Mouse (Mus musculus): Measurements from ENCODE around the gene Olfr180. TPM values are rescaled to one million over a fixed set of nuclear protein-coding genes. Genes with fewer than 3 reads are reported as not detected.

Gene Olfr180
- not detected in 2 replicates for polyA plus RNA-seq (2011; ENCODE audit: insufficient read depth, insufficient read length, low replicate concordance, missing spikeins)

DNA sequence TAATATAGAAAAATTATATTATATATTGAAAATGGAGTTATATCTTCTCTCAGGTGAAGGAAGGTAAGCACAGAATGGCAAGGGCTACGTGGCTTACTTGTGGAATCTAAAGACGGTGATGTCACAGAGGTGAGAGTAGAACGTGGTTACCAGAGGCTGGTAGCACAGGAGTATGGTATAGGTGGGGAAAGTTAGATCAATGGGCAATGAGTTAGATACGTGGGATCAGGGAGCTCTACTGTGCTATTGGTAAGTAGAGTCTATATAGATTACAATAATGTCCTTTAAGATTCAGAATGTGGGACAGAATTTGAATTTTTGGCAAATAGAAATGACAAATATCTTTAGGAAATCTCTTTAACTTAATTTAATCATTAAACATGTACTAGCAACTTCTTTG is at the start of gene Olfr180:
TSS of gene Olfr180 (minus strand) at position 101 of the 400 bp plus-strand sequence.
- TF ChIP-seq CTCF (IDR thresholded peaks at IDR 0.05; ENCODE audit: control insufficient read depth, insufficient read depth, low read length) (no peak), POLR2A (IDR thresholded peaks at IDR 0.05; ENCODE audit: borderline replicate concordance, control insufficient read depth, low read depth, low read length) (no peak)
- Histone ChIP-seq H3K4me1 (ENCODE audit: control insufficient read depth, insufficient read depth, low read length) (no peaks in the 10 kb centered on the region), H3K27ac (ENCODE audit: control insufficient read depth, insufficient read depth, low read depth, low read length, poor library complexity) (no peak within 1 kb of the TSS), H3K4me3 (replicated peaks; ENCODE audit: control insufficient read depth, low read depth, low read length) (no peak within 1 kb of the TSS)
- WGBS, result 64% methylated on average over 4 of the region's 4 CpGs

DNA sequence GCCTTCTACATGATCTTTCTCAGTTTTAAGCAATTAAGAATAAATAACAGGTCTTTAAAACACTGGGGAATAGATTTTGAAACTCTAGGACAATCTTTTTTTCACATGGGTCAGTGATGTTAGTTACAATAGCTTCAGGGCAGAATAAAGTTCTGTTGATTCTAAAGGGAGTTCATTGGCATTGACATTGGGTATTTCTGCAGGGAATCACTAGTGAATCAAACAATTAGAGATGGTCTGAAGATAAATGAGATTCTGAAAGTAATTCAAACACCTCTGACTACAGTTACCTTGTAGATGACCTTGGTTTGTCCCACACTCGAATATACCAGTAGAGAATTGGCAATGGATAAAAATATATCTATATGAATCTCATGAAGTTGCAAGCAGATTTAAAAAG is 537 bp downstream of the Olfr180 start, which contains the start of gene Olfr181:
TSS of gene Olfr181 (minus strand) at position 101 of the 400 bp plus-strand sequence.
- no peak for TF ChIP-seq POLR2A (IDR thresholded peaks at IDR 0.05; ENCODE audit: borderline replicate concordance, control insufficient read depth, low read depth, low read length)
- TF ChIP-seq CTCF (IDR thresholded peaks at IDR 0.05; ENCODE audit: control insufficient read depth, insufficient read depth, low read length), result no peak
- 47% methylated on average over 1 of the region's 1 CpGs for WGBS
- Histone ChIP-seq H3K4me3 (replicated peaks; ENCODE audit: control insufficient read depth, low read depth, low read length) (no peak within 1 kb of the TSS), H3K4me1 (ENCODE audit: control insufficient read depth, insufficient read depth, low read length) (no peaks in the 10 kb centered on the region), H3K27ac (ENCODE audit: control insufficient read depth, insufficient read depth, low read depth, low read length, poor library complexity) (no peak within 1 kb of the TSS)

DNA sequence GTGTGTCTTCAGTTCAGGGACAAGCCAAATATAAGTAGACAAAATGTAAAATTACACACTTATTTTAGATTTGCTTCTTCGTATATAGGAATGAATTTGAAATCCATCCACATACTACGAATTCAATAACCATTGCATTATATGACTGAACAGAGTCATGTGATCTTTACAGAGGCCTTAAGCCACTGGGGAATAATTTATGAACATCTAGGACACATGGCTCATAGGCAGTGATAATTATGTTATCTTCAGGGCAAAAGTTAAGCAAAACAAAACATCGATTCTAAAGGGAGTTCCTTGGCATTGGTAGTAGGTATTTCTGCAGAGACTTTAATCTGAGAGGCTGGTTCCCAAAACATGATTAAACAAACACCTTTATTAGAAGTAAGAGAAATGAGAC is 37.2 kb downstream of the Olfr180 start, which contains the start of gene Olfr178:
TSS of gene Olfr178 (minus strand) at position 101 of the 400 bp plus-strand sequence.
- TF ChIP-seq POLR2A (IDR thresholded peaks at IDR 0.05; ENCODE audit: borderline replicate concordance, control insufficient read depth, low read depth, low read length) (no peak), CTCF (IDR thresholded peaks at IDR 0.05; ENCODE audit: control insufficient read depth, insufficient read depth, low read length) (no peak)
- Histone ChIP-seq H3K27ac (ENCODE audit: control insufficient read depth, insufficient read depth, low read depth, low read length, poor library complexity) (no peak within 1 kb of the TSS), H3K4me1 (ENCODE audit: control insufficient read depth, insufficient read depth, low read length) (no peaks in the 10 kb centered on the region), H3K4me3 (replicated peaks; ENCODE audit: control insufficient read depth, low read depth, low read length) (no peak within 1 kb of the TSS)
- 75% methylated on average over 3 of the region's 3 CpGs for WGBS

DNA sequence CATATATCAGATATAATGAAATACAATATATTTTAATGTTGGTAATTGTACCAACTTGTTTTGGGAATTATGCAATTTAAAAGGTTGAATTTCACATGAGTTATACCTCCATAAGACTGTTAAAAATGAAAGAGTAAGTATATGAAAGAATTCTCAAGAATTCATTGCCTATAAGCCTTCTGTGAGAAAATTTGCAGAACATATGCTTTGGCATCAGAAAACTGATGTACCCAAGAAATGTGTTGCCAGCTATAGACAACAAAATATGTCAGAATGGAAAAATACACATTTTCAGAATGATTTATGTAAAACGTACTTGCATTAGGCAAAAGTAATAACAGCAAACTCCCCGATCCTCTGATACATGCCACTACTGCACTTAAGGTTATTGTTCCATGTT is 44.8 kb downstream of the Olfr180 start:
- no peak overlapping the region for H3K4me3 ChIP-seq (replicated peaks; ENCODE audit: control insufficient read depth, low read depth, low read length)
- H3K27ac ChIP-seq (ENCODE audit: control insufficient read depth, insufficient read depth, low read depth, low read length, poor library complexity), result no peak overlapping the region
- no peaks in the 10 kb centered on the region for H3K4me1 ChIP-seq (ENCODE audit: control insufficient read depth, insufficient read depth, low read length)
- WGBS, result 93% methylated on average over 2 of the region's 2 CpGs
- no peak for TF ChIP-seq POLR2A (IDR thresholded peaks at IDR 0.05; ENCODE audit: borderline replicate concordance, control insufficient read depth, low read depth, low read length)
- no peak for TF ChIP-seq CTCF (IDR thresholded peaks at IDR 0.05; ENCODE audit: control insufficient read depth, insufficient read depth, low read length)

DNA sequence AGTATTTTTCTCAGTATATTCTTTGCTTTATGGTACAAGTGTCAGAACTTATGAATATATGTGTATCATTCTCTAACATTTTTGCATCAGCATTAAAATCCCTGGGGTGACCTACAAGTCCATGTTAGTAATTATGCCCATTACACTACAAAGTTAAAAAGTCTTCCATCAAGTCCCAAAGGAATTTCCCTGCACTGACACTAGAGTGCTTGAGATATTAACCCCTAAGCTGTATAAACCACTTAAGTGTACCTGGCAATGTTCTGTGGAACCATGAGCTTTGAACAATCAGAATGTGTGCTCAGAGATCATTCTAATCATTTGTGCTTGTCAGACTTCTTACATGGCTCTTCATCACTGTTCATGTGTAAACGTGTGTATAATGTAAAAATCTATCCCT is 54.5 kb downstream of the Olfr180 start, which contains the start of gene Olfr177:
TSS of gene Olfr177 (minus strand) at position 101 of the 400 bp plus-strand sequence.
- no peaks in the 10 kb centered on the region for H3K4me1 ChIP-seq (ENCODE audit: control insufficient read depth, insufficient read depth, low read length)
- 50% methylated on average over 1 of the region's 1 CpGs for WGBS
- H3K27ac ChIP-seq (ENCODE audit: control insufficient read depth, insufficient read depth, low read depth, low read length, poor library complexity), result no peak within 1 kb of the TSS
- no peak within 1 kb of the TSS for H3K4me3 ChIP-seq (replicated peaks; ENCODE audit: control insufficient read depth, low read depth, low read length)
- TF ChIP-seq CTCF (IDR thresholded peaks at IDR 0.05; ENCODE audit: control insufficient read depth, insufficient read depth, low read length) (no peak), POLR2A (IDR thresholded peaks at IDR 0.05; ENCODE audit: borderline replicate concordance, control insufficient read depth, low read depth, low read length) (no peak)

Other genes with a start within 250 kb of the Olfr180 start
- 0.79 TPM in 1 of 2 replicates, not detected in the other for gene Gpr15, start 210.3 kb downstream of the Olfr180 start, polyA plus RNA-seq (2011; ENCODE audit: insufficient read depth, insufficient read length, low replicate concordance, missing spikeins)
- gene Cldnd1, start 201.5 kb downstream of the Olfr180 start, polyA plus RNA-seq (2011; ENCODE audit: insufficient read depth, insufficient read length, low replicate concordance, missing spikeins), result 5.3 and 5.4 TPM in 2 replicates
- gene Olfr172, start 166.2 kb downstream of the Olfr180 start, polyA plus RNA-seq (2011; ENCODE audit: insufficient read depth, insufficient read length, low replicate concordance, missing spikeins), result not detected in 2 replicates
- gene Olfr173, start 129.1 kb downstream of the Olfr180 start, polyA plus RNA-seq (2011; ENCODE audit: insufficient read depth, insufficient read length, low replicate concordance, missing spikeins), result not detected in 2 replicates
- gene Olfr175-ps1, start 102.6 kb downstream of the Olfr180 start, polyA plus RNA-seq (2011; ENCODE audit: insufficient read depth, insufficient read length, low replicate concordance, missing spikeins), result not detected in 2 replicates
- gene Olfr177, start 54.6 kb downstream of the Olfr180 start, polyA plus RNA-seq (2011; ENCODE audit: insufficient read depth, insufficient read length, low replicate concordance, missing spikeins), result not detected in 2 replicates
- gene Olfr178, start 37.3 kb downstream of the Olfr180 start, polyA plus RNA-seq (2011; ENCODE audit: insufficient read depth, insufficient read length, low replicate concordance, missing spikeins), result not detected in 2 replicates
- not detected in 2 replicates for gene Olfr181, start 637 bp downstream of the Olfr180 start, polyA plus RNA-seq (2011; ENCODE audit: insufficient read depth, insufficient read length, low replicate concordance, missing spikeins)
- not detected in 2 replicates for gene Olfr183, start 66.0 kb upstream of the Olfr180 start, polyA plus RNA-seq (2011; ENCODE audit: insufficient read depth, insufficient read length, low replicate concordance, missing spikeins)
- gene Olfr186, start 100.9 kb upstream of the Olfr180 start, polyA plus RNA-seq (2011; ENCODE audit: insufficient read depth, insufficient read length, low replicate concordance, missing spikeins), result not detected in 2 replicates
- gene Olfr187, start 110.4 kb upstream of the Olfr180 start, polyA plus RNA-seq (2011; ENCODE audit: insufficient read depth, insufficient read length, low replicate concordance, missing spikeins), result not detected in 2 replicates
- 0.32 TPM in 1 of 2 replicates, not detected in the other for gene Olfr190, start 148.6 kb upstream of the Olfr180 start, polyA plus RNA-seq (2011; ENCODE audit: insufficient read depth, insufficient read length, low replicate concordance, missing spikeins)
- gene Olfr191, start 160.4 kb upstream of the Olfr180 start, polyA plus RNA-seq (2011; ENCODE audit: insufficient read depth, insufficient read length, low replicate concordance, missing spikeins), result not detected in 2 replicates
- not detected in 2 replicates for gene Olfr193, start 182.5 kb upstream of the Olfr180 start, polyA plus RNA-seq (2011; ENCODE audit: insufficient read depth, insufficient read length, low replicate concordance, missing spikeins)
- gene Olfr194, start 191.7 kb upstream of the Olfr180 start, polyA plus RNA-seq (2011; ENCODE audit: insufficient read depth, insufficient read length, low replicate concordance, missing spikeins), result not detected in 2 replicates
- not detected in 2 replicates for gene Olfr195, start 217.7 kb upstream of the Olfr180 start, polyA plus RNA-seq (2011; ENCODE audit: insufficient read depth, insufficient read length, low replicate concordance, missing spikeins)
- gene Olfr196, start 241.1 kb upstream of the Olfr180 start, polyA plus RNA-seq (2011; ENCODE audit: insufficient read depth, insufficient read length, low replicate concordance, missing spikeins), result not detected in 2 replicates

Measured in bone marrow, adult 2 months (tissue).